Mouse (Mus musculus) erythroblast, embryonic 14.5 days (primary cell): ENCODE results near the gene Tapbp. TPM values are rescaled to one million over a fixed set of nuclear protein-coding genes. Genes with fewer than 3 reads are reported as not detected.
"Not testable (repeated sequence)": the region's sequence is repeated elsewhere in the genome, so short reads cannot be mapped to it uniquely, and the experiment has no call there.

ENCODE experiments used
- H3K27me3 ChIP-seq: 2 replicates; pipeline ENCODE4 v1.6.1; 2012; ENCODE audit warnings: inconsistent platforms; ENCODE audit not compliant: control insufficient read depth
- H3K36me3 ChIP-seq: 2 replicates; pipeline ENCODE4 v1.6.1; 2012; ENCODE audit warnings: mild to moderate bottlenecking, inconsistent platforms; ENCODE audit not compliant: control insufficient read depth
- H3K4me1 ChIP-seq: 2 replicates; pipeline ENCODE4 v1.6.1; 2012; ENCODE audit warnings: inconsistent platforms; ENCODE audit not compliant: control insufficient read depth
- H3K4me3 ChIP-seq: replicated peaks from 2 replicates; pipeline ENCODE3; 2012; ENCODE audit warnings: moderate library complexity, mild to moderate bottlenecking, inconsistent platforms
- H3K9me3 ChIP-seq: 2 replicates; pipeline ENCODE4 v1.6.1; 2012; ENCODE audit warnings: low read length, inconsistent platforms, mixed read lengths; ENCODE audit not compliant: control insufficient read depth
- GATA1 ChIP-seq: IDR thresholded peaks from 2 replicates; pipeline ENCODE4 v1.6.1; 2012; ENCODE audit warnings: low read length, inconsistent platforms, mixed read lengths
- TAL1 ChIP-seq: IDR thresholded peaks from 3 replicates; pipeline ENCODE4 v1.6.1; 2012; ENCODE audit warnings: low read length, inconsistent platforms, mixed read lengths
- polyA plus RNA-seq: library from polyadenylated mRNA; stranded (reverse); fragments of >175 nt; gene quantifications from 2 replicates; pipeline ENCODE4 v1.2.3, GENCODE M21; 2012

Tapbp gene
- polyA plus RNA-seq, 1 experiment: 21.8 TPM

DNA sequence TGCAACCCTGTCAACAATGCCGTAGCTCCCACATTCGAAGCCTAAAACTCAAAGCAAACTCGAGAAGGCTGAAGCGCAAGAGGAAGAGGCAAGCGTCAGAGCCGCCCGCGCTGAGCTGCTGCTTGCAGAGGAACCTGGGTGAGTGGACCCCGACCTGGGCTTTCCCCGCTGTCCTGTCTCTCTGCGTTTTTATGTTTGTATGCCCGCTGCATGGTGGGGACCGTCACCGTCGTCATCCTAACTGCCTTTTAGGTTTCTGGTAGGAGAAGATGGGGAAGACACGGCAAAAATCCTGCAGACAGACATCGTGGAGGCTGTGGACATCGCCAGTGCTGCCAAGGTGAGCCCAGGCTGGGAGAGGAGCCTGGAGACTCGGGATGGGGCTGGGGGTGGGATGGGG is 25.7 kb downstream of the Tapbp start:
- TF ChIP-seq GATA1 (no peak), TAL1 (no peak)
- no peaks in the 10 kb centered on the region for H3K9me3 ChIP-seq
- peaks cover 44% of the 10 kb centered on the region for H3K4me1 ChIP-seq
- H3K36me3 ChIP-seq: peaks cover 61% of the 10 kb centered on the region
- peak overlapping the region; percentile 96 for H3K4me3 ChIP-seq
- no peaks in the 10 kb centered on the region for H3K27me3 ChIP-seq

DNA sequence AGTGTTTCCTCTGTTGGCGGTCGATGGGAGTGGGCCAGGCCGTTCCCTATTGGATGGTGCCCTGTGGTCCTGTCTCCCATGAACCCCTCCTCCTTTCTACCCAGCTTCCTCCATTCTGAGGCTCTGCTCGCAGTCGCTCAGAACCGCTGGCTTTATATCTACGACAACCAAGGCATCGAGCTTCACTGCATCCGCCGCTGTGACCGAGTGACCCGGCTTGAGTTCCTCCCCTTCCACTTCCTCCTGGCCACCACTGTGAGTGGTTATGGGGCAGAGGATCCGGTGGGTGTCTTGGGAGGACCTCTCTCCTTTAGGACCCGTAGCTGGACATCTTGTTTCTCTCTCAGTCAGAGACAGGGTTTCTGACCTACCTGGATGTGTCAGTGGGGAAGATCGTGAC is 27.8 kb downstream of the Tapbp start:
- H3K4me1 ChIP-seq: peaks cover 38% of the 10 kb centered on the region
- H3K9me3 ChIP-seq: no peaks in the 10 kb centered on the region
- no peak overlapping the region for H3K4me3 ChIP-seq
- no peaks in the 10 kb centered on the region for H3K27me3 ChIP-seq
- H3K36me3 ChIP-seq: peaks cover 61% of the 10 kb centered on the region
- TF ChIP-seq GATA1 (no peak), TAL1 (no peak)

DNA sequence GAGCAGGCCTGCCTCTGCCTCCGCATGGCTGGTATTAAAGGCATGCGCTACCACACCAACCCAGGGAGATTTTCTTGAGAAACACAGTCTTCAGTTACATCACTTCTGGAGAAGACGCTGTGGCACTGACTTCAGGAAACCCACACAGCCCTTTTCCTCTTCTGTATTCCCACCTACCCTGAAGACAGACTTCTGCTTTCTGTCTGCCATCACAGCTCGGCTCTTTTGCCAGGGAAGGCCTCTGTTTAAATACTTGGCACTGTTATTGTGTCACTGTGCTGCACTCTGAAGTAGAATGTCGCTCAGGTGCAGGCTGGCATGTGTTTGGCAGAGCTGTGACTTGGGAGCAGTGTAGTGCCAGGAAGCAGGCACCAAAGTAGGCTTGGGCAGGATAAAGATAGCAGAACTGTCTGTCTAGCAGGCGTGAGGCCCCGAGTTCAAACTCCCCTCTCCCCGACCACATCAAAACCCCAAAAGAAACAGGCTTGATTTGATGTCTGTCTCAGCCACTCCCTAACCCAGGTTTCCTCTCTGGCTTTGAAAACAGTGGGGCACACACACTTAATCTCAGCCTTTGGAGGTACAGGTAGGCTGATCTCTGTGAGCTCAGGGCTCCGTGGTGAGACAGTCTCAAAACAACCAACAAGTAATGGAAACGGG is 31.9 kb downstream of the Tapbp start:
- no peak overlapping the region for H3K4me3 ChIP-seq
- peaks cover 88% of the 10 kb centered on the region for H3K36me3 ChIP-seq
- TF ChIP-seq GATA1 (no peak), TAL1 (no peak)
- H3K9me3 ChIP-seq: no peaks in the 10 kb centered on the region
- no peaks in the 10 kb centered on the region for H3K27me3 ChIP-seq
- peaks cover 46% of the 10 kb centered on the region for H3K4me1 ChIP-seq

DNA sequence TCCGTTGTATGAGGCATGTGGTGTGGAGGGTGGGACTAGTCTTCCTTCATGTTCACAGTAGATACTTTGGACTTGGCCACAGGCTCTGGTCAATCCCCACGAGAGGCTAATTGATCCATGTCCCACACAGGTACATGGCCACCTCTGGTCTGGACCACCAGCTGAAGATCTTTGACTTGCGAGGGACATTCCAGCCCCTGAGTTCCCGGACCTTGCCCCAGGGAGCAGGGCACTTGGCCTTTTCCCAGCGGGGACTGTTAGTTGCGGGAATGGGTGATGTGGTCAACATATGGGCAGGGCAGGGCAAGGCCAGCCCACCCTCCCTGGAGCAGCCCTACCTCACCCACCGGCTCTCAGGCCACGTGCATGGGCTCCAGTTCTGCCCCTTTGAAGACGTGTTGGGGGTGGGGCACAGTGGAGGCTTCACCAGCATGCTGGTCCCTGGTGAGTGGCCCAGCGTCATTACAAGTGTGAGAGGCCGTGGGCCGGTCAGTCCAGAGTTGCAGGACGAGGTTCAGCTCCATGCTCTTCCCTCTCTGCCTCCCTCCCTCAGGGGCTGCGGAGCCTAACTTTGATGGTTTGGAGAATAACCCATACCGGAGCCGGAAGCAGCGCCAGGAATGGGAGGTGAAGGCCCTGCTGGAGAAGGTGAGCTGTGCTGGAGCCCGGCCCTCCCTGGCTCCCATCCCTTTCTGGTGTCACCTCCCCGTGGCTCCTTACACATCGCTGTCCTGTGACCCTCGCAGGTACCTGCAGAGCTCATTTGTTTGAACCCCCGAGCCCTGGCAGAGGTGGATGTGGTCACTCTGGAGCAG is 32.6 kb downstream of the Tapbp start:
- TF ChIP-seq TAL1 (no peak), GATA1 (no peak)
- H3K4me3 ChIP-seq: no peak overlapping the region
- H3K4me1 ChIP-seq: peaks cover 52% of the 10 kb centered on the region
- H3K27me3 ChIP-seq: no peaks in the 10 kb centered on the region
- H3K36me3 ChIP-seq: peaks cover 89% of the 10 kb centered on the region
- H3K9me3 ChIP-seq: no peaks in the 10 kb centered on the region

DNA sequence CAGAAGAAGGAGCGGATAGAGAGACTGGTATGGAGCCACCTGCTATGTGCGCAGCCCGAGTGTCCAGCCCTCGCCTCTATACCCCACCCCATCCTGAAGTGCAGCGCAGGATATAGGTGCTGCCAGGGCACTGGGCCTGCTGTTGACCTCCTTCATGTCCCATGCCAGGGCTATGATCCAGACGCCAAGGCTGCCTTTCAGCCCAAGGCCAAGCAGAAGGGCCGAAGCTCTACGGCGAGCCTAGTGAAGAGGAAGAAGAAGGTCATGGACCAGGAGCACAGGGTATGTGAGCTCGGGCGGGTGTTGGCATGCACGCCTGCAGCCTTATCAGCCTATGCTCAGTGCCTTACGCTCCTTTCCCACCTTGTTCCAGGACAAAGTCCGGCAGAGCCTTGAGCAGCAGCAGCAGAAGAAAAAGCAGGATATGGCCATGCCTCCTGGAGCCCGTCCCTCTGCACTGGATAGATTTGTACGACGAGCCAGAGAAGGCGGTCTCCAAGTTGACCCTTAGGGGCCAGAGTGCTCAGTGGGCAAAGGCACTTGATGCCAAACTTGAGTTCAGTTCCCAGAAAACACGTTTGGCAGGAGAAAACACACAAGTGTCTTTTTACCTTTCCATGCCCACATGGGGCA is 33.3 kb downstream of the Tapbp start:
- peaks cover 89% of the 10 kb centered on the region for H3K36me3 ChIP-seq
- H3K4me3 ChIP-seq: no peak overlapping the region
- H3K4me1 ChIP-seq: peaks cover 58% of the 10 kb centered on the region
- no peak for TF ChIP-seq TAL1
- no peak for TF ChIP-seq GATA1
- no peaks in the 10 kb centered on the region for H3K27me3 ChIP-seq
- no peaks in the 10 kb centered on the region for H3K9me3 ChIP-seq

DNA sequence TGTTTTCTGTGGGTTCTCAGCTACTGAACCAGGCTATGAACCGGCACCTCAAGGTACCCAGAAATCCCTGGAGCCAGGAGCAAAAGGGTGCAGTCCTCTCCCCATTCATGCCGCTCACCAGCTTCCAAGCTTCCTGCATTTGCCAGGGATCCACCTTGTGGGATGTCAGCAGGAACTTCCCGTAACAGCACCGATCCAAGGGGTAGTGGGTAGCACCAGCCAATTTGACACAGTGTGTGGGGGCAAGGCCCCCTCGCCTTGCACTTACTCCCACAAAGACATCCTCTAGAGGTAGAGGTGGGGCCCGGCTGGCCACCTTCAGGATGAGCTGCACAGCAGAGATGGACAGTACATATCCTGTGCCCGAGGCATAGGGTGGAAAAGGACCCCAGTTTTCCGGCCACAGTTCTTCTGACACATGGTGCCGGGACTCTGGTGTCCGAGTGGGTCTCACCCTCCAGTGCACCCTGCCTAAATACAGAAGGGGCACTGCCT is 34.5 kb downstream of the Tapbp start:
- peaks cover 86% of the 10 kb centered on the region for H3K36me3 ChIP-seq
- H3K27me3 ChIP-seq: no peaks in the 10 kb centered on the region
- TF ChIP-seq GATA1 (no peak), TAL1 (no peak)
- H3K4me3 ChIP-seq: peak overlapping the region; percentile 74
- H3K9me3 ChIP-seq: no peaks in the 10 kb centered on the region
- H3K4me1 ChIP-seq: peaks cover 66% of the 10 kb centered on the region

DNA sequence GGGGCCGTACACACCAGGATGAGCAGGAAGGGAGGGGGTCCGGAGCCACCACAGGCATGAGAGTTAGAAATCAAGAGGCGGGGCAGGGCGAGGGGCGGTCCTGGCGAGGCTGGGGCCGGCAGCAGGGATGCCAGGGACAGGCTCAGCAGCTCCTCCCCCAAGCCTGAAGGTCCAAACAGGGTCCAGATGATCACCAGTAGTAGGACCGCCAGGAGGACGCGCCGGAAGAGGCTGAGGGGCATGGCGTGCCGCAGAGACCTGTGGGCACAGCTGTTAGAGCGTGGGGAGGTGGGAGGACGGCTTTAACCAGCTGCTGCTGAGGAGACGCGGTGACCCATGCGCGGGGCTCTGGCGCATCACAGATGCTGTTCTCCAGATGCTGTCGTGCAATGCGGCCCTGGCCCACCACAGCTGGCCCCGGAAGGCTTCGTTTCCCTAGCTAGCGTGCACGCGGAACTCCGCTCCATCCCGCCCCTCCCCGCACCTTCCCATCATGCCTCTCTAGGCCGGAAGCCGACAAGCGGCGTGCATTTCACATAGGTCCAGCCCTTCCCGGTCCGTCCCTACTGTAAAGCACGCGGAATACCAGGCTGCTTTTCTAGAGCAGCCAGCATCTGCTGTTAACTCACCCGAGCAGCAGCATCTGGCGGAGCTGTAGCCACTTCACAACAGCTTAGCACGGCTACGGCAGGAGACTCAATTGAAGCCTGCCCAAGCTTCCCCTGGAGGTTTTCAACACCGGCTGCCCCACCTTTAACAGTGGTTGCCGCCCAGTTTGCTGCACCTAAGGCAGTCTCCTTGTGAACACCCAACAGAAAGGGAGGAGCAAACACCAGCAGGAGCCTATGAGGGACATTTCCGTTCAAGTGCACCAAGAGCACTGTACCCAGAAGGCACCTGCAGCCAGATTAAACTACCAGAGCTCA is 35.6 kb downstream of the Tapbp start, which contains the start of gene B3galt4:
Gene B3galt4 (minus strand): TSS at position 468 of the 926 bp plus-strand sequence.
- Histone ChIP-seq H3K4me3 (peak within 1 kb of the TSS; percentile 74), H3K36me3 (peaks cover 78% of the 10 kb centered on the region), H3K4me1 (peaks cover 67% of the 10 kb centered on the region), H3K27me3 (no peaks in the 10 kb centered on the region), H3K9me3 (no peaks in the 10 kb centered on the region)
- TF ChIP-seq GATA1 (no peak), TAL1 (no peak)

DNA sequence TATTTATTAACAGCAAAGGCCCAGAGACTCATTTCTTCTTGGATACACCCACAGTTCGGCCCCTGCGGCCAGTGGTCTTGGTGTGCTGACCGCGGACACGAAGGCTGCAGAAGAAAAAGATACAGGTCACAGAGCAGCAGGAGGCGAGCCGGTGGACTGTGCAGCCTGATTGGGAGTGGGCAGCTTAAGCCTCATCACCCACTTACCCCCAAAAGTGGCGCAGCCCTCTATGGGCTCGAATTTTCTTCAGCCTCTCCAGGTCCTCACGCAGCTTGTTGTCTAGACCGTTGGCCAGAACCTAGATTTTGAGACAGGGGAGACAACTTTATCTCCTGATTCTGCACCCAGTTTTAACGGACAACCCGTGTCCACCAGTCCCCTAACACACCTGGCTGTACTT is 36.3 kb downstream of the Tapbp start:
- H3K27me3 ChIP-seq, H3K9me3 ChIP-seq: not testable (repeated sequence)
- Histone ChIP-seq H3K36me3 (peaks cover 73% of the 10 kb centered on the region), H3K4me1 (peaks cover 73% of the 10 kb centered on the region), H3K4me3 (peak overlapping the region; percentile 74)

DNA sequence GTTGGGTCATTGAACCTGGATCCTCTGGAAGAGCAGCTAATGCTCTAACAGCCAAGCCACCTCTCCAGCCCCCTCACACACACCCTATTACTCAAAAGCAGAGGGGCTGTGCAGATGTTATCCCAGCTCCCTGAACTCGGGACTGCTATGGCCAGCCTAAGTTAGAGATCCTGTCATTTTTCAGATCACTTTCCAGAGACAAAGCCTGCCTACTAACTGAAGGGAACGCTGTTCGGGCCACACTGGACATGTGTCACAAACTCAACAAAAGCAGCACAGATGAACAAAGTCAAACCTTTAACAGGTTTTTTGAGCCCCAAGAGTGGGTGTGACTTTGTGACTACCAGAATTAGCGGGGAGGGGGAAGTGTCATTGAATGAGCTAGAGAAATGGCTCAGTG is 37.2 kb downstream of the Tapbp start:
- H3K9me3 ChIP-seq: no peaks in the 10 kb centered on the region
- no peak for TF ChIP-seq GATA1
- TF ChIP-seq TAL1: no peak
- H3K4me1 ChIP-seq: peaks cover 78% of the 10 kb centered on the region
- peaks cover 74% of the 10 kb centered on the region for H3K36me3 ChIP-seq
- H3K27me3 ChIP-seq: no peaks in the 10 kb centered on the region
- H3K4me3 ChIP-seq: peak overlapping the region; percentile 91
